Mouse (Mus musculus) lung, postnatal 10 days (tissue): Measurements from ENCODE around the gene Cnot6l.

Source experiments
- DNase-seq: peaks from one replicate; pipeline ENCODE4 v3.0.0; 2021

Cnot6l gene

DNA sequence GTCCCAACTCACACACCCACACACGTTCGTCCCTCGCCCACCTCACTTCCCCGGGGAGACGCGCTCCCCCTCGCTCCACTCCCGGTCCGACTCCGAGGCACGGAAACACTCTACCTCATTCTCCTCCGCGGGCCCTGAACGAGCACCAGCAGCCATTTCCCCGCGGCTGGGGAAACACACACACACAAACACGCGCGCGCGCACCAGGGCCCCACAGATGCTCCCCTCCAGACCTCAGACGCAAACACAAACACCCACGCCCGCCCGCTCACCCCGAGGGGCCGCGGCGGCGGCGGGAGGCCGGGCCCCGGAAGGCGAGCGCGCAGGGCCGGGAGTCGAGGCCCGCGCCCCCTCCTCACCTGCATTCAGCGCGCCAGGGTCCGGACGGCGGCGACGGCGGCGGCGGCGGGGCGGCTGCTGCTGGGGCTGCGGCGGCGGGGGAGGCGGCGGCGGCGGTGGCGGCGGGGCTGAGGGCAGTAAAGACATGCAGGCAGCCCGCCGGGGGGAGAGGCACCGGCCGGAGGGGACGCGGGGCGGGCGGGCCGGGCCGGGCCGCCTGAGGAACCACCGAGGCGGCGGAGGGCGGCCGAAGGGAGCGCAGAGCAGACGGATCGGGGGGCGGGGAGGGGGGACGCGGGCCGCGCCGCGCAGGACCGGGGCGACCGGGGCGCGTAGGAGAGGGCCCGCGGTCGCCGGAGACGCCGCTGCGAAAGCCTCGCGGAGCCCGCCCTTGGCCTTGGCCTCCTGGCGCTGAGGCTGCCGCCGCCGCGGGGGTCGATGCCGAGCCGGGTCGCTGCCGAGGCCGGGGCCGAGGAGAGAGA, 2.2 kb downstream of the Cnot6l start:
- DNase-seq: peak; percentile 71

DNA sequence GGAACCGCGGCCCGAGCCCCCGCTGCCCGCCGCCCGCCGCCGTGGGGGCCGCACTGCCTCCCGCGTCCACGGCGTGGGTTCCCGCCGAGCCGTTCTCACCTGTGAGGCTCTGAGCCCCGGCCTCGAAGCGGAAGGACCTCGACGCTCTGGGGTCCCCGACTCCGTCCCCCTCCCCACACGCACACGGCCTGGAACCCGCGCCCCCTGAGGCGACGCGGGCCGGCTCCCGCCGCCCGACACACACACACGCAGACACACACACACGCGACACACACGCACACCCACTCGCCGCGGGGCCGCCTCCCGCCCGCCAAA, 2.8 kb downstream of the Cnot6l start:
- DNase-seq: no peak

DNA sequence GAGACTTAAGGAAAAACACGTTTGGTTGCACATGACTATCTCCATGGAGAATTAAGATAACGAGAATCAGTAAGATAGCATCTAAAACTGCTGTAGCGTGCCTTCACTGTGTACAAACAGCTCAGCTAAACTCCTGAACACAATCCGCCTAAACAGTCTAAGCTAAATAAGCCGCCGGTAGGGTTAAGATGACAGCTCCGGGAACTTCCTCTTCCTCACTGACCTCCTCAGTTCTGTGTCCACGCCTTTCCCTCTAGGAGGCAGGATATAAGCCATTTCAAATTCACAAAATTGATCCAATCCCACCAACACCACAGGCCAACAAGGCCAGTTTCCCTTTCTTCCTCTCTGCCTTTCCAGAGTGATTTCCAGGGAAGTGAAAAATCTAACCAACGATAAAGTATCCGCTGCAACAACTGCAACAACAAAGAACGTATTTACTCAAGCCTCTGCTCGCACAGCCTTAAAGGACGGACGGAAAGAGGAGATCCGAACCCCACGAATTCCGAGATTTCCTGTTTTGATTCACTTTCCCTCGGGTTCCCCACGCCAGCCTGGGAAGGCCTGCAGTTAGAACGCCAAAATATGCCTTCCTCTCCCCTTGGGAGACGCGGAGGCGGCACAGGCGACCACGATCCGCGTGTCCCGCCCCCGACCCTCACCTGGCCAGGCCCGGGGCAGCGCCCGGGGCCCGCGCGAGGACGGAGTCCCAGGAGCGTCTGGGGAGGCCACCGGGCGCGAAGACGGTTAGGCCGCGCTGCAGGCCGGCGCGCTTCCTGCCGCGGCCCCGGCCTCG, 3.3 kb downstream of the Cnot6l start:
- peak; percentile 56 for DNase-seq

DNA sequence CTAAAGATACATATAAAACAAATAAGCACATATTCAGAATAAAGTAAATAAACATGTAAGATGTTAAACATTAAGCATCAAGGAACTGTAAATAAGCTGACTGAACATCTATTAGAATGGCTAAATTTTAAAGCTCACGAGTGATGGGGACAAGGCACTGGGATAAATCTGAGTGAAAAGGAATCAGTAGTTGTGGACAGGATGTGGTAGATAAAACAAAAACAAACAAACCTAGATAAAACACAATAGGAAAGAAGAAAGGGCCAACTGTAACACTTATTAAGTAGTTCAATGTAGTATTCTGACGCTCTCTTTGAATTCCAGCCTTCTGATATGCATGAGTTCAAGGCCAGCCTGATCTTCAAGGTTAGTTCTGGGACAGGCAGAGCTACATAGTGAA, 21.6 kb downstream of the Cnot6l start:
- no peak for DNase-seq

DNA sequence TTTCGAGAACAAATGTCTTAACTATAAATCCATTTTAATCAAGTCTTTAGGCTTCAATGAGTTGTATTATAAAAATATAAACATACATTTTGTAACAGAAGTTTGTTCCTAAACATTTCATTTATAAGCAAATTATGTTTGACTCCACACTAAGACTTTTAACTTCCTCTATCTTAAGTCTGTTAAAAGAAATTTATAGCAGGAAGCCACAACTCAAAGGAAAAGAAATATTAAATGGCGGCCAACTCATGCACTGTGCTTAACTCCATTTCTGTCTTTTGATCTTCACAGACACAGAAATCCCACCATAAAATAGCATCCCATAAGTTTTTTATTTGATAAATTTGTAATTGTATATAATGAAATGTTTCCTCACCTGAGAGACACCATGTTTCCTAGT, 33.3 kb downstream of the Cnot6l start:
- DNase-seq: no peak

DNA sequence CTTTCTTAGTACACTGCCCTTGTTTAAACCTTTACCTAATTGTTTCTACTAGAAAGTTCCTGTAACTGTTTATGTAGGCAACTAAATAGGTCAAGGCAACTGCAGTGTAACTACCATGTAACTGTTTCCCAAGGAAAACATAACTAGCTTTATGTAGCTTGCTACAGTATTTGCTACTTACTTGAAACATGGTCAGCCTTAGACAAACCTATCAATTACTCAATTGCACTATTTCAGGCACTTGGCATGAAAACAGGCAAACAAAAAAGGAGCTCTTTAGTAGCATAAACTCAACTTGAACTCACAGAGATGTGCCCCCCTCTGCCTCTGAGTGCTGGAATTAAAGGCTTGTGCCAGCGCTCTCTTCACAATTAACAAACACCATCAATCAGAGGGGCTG, 37.1 kb downstream of the Cnot6l start:
- no peak for DNase-seq

DNA sequence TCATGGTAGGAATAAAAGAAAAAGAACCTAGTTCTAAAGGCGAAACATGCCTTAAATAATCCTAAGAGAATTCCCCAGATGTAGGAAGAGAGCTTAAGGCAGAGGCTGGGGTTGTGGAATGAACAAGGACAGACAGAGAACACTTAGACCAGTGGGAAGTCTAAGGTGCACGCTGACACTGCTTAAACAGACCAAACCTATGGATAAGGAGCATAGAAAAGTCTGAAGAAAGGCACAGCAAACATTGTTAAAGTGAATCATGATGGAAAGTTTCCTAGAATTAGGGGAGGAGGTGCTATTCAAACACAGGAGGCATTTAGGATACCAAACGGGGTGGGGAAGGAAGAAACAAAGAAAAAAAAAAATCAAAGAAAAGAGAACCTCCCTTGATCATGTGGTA, 49.0 kb downstream of the Cnot6l start:
- DNase-seq: no peak

DNA sequence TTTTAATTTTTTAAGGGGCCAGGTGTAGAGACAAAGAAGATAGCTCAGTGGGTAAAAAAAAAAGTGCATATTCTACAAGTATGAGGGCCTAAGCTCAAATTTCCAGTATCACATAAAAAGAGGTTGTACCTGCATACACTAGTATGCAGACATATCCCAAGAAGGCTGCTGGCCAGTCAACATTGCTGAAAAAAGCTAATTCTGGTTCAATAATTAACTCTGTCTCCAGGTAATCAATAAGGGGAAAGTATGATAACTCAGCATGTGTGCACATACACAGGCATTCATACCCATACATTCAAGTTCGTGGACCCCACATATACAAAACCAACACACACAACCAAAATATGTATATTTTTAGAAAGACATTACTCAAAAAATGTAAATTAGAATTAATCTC, 59.3 kb downstream of the Cnot6l start:
- no peak for DNase-seq

DNA sequence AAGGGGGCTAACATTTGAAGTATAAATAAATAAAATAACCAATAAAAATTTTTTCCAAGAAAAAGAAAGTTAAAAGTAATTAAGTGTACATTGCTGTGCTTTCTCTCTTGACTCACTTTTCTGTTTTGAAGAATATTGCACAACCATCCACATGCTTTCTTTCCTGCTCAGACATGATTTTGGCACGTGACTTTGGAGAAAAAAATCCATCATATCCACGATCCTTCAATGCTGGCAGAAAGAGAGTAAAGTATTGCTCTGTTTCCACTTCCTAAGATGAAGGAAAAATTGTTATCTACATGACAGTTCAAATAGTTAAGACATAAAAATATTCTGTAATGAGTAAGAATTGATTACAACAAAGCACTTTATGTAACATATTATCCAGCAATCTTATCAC, 72.5 kb downstream of the Cnot6l start:
- DNase-seq: no peak

DNA sequence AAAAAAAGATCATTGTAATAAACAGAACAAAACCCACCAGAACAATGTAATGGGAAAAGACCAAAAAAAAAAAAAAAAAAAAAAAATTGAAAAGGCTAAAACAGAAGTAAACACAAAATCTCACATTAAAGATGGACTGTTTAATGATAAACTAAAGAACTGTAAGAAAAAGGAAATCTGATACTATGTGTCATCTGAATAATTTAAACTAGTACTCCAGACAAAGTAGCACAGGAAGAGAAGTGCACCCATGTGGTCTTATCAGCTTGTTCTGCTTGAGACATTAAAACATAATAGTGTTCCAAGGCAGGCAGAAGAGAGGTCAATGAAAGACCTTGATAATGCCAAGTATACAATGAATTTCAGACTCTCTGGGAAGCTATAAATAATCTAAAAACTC, 78.6 kb downstream of the Cnot6l start:
- DNase-seq: no peak

DNA sequence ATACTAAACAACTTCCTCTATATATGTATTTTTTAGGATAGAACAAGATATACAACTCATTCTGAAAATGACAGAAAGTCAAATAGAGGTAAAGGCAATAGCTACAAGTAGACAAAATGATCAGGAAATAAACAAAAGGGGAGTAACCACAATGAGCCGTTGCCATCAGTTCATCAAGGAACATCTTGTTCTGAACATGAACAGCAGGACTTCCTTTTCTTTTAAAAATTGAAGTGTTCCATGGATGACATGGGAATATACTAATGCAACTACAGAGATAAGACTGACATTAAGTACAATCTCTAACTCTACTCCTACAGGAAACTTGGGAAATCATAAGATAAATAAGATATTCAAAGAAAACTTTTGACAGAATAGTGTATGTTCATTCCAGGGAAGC, 84.9 kb downstream of the Cnot6l start:
- no peak for DNase-seq

DNA sequence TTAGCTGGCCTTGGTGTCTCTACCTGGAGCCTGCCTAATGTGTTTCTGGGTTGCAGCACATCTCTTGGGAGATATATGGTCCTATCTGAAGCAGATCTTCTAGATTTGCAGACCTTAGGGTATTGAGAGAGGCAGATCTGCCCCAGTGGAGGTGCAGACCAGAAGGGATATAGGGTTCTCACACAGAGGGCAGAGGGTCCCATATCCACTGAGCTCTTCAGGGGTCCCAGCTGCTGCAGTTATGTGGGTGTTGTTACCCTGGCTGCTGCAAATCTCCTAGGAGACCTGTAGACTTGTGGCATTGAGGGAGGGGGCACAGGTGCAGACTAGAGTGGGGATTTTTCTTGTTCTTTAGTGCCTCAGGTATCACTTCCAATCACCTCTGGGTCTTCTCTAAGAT, 98.4 kb downstream of the Cnot6l start:
- DNase-seq: no peak

DNA sequence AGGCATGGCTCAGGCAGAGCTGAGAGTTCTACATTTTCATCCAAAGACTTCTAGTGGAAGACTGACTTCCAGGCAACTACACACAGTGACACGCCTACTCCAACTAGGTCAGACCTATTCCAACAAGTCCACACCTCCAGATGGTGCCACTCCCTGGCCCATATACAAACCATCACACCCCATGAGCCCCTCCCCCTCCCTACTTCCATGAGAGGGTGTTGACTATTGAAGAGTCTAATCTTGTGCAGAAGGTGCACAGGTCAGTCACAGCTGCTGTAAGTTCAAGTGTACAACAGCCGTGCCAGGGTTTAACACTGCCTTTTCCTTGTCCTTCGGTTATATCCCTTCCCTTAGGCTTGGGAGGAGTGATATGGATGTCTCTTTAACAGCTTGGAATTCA, 121.5 kb downstream of the Cnot6l start:
- DNase-seq: no peak

DNA sequence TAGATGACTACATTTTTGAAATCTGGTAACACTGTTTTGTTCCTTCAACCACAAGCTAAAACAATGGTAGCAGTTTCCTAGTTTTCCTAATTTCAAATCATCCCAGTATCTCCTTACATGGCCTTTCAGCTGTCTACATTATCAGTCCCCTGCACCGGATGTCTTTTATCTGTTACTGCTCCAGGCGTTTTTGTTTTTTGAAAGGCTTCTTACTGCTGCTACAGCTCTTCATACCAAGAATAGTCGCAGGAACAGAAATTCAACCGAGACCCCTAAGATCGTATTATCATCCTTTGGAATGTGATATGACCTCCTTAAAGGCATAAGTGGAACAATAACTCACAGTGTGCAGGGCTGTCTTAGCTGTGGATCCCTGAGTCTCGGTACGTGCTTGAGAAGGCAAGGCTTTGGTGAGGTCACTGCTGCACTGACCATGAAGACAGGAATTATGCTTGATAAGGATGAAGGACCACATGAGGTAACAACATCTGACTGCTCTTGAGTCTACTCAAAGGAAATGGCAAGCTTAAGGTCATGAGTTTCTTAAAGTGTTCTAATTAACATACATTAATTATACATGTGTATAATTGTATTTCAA, 122.4 kb downstream of the Cnot6l start:
- no peak for DNase-seq

DNA sequence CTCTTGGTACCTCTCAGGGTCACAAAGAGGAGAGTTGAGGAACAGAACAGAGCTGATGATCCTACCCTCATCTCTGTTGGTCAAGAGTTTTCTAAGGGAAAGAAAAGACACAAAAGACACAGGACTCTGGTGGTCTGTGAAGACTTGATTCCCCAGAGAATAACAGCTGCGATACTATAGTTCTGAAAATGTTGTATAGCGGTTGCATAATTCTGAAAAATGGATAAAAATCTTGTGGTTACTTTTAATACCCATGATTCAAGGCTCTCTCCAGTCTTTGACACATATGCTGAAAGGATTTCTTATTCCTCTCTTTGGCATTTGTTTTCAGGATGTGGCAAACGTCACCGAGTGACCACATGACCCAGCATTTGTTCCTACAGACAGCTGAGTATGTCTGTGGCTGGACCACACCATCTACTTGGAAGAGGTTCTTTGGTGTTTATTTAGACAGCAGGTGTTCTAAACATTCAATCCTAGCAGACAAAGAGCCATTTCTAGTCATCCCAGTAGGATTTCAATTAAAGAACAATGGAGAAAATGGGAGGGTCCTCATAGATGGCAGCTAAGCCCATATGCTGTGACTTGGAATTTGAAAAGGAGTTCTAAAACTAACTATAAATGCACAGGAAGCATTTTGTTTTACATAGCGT, 124.7 kb downstream of the Cnot6l start:
- no peak for DNase-seq

DNA sequence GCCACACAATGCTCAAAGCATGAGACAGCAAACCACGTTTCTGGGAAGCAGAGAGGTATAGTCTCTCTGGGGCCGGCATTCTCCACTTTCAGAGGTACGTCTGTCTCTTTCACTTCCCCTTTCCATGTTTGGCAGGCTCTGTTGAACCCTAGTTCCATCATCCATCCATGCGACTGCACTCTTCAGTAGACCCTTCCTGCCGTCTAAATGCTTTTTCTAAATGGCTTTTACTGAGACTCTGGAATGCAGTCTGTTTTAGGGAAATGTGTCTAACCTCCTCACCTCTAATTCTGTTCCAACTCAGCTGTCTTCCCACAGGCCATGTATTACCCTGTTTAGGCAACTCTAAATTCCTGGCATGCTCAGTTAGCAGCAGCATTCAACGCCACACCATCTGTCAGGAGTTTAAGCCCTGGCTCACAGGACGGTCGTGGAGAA, 126.3 kb downstream of the Cnot6l start:
- DNase-seq: peak; percentile 17

DNA sequence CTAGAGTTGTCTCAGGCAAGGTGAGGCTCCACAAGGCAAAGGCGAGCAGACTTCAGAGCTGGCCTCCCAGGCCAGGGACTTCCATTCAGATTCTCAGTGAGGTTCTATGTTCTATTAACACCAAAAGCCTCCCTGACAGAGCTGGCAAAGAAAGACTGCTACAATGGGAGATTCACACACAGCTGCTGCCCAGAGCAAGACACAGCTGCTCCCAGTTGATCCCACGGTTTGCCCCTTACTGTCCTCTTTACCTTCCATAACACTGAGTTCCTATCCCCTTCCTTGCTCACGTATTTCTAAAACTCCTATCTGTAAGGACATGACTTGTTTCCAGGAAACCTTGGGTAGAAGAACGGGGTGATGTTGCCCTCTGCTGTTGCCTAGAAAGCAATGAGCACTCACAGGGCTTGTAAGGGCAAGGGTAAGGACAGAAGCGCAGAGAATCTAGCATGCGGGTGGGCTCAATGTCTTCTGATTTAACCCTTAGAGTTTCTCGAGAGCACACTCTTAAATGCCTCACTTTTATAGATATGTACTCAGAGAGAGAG, 127.8 kb downstream of the Cnot6l start:
- DNase-seq: no peak

DNA sequence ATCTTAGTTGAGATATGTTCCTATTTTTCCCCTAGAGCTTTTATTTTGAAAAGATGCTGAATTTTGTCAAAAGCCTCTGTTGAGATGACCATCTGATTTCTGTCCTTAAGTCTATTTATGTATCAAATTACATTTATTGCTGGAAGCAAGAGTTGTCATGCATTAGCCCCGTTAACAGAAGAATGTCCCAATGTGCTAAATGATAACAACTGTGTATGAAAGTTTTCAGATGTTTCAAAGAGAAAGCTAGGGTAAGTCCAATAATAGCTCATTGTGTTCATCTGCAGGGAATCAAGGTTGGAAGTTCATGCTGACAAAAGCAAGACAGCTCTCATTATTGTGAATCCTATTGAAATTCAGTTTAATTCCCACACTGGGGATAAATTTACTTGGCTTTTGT, 129.9 kb downstream of the Cnot6l start:
- DNase-seq: no peak

DNA sequence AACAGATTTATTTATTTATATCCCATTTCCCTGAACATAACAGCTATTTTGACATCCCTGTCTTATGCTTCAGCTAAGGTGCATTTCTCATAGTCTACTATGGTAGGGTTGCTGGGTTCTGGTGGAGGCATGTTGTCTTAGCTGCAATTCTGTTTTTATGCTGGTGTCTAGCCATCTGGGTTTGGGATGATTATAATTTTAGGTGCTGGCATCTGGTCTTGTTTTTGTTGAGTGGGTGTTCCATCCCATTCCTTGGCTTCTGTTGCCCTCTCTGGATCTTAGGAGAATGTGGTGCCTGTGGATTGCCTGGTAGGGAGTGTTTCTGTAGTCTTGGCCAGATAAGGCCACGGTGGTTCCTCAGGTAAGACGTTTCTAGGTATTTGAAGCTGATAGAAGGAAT, 134.2 kb downstream of the Cnot6l start:
- DNase-seq: no peak
